ENCODE assay signal across 8 mouse cellular contexts in the genomic region with DNA sequence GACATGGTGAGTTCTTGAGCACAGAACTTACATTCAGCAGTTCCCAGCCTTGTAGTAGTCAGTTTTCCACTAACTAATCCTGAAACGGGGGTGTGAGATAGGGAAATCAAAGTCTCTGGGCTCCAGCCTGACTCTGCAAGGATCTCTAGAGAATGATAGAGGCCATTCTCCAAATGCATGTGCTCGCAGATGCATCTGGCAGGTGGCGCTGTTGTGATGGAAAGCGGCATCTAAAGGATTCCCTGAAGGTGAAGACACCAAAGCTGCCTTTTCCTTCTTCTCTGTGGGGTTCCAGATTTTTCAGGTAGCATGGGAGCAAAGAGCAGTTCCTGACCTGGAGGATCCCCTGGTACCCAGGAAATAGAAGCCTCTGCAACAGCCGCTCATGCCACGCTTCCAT. TPM values are rescaled to one million over a fixed set of nuclear protein-coding genes. Genes with fewer than 3 reads are reported as not detected.
DNase-seq lines count a peak whose midpoint lies in the region; ATAC-seq and TF ChIP-seq lines count a peak whose summit lies in the region.

No protein-coding gene starts in this region.

- no peaks in the 10 kb centered on the region for H3K36me3 ChIP-seq in forebrain, embryonic 12.5 days (replicated peaks)
- H3K36me3 ChIP-seq in hindbrain, postnatal 0 days (ENCODE audit: insufficient read depth, low read length) = no peaks in the 10 kb centered on the region
- no peaks in the 10 kb centered on the region for H3K36me3 ChIP-seq in limb, embryonic 10.5 days

- no peaks in the 10 kb centered on the region for H3K9me3 ChIP-seq in forebrain, embryonic 12.5 days
- no peaks in the 10 kb centered on the region for H3K9me3 ChIP-seq in hindbrain, postnatal 0 days (ENCODE audit: low read length)
- H3K9me3 ChIP-seq in limb, embryonic 10.5 days (replicated peaks) = no peaks in the 10 kb centered on the region

- no peak overlapping the region for H3K4me2 ChIP-seq in forebrain, embryonic 12.5 days
- 0 out of 2 replicates have a peak overlapping the region, but pooled peaks have one; percentile 21 for H3K4me2 ChIP-seq in hindbrain, postnatal 0 days (ENCODE audit: low read depth, low read length)

- no peaks in the 10 kb centered on the region for H3K4me1 ChIP-seq in bone marrow, adult 2 months (ENCODE audit: control insufficient read depth, insufficient read depth, low read length)
- H3K4me1 ChIP-seq in forebrain, embryonic 12.5 days = peaks cover 12% of the 10 kb centered on the region
- no peaks in the 10 kb centered on the region; the same call in 1 of the 2 replicates for H3K4me1 ChIP-seq in hindbrain, postnatal 0 days (ENCODE audit: insufficient read depth, low read length)
- peaks cover 10% of the 10 kb centered on the region for H3K4me1 ChIP-seq in limb, embryonic 10.5 days

- peak; percentile 82 to 84 for DNase-seq in left cerebral cortex, adult 18-20 months (ENCODE audit: low spot score in 2 of 2)
- DNase-seq in left cerebral cortex, adult 11 months (ENCODE audit: low spot score) = no peak
- DNase-seq in hindbrain, postnatal 0 days (ENCODE audit: low spot score) = peak; percentile 81
- DNase-seq in limb, embryonic 10.5 days (ENCODE audit: low spot score) = peak; percentile 66
- peak; percentile 13 to 25 for DNase-seq in natural killer cell, adult 2 months (ENCODE audit: low spot score in 2 of 2)
- peak; percentile 46 for DNase-seq in thymus, postnatal 25 days

- H3K4me3 ChIP-seq in bone marrow, adult 2 months (replicated peaks; ENCODE audit: control insufficient read depth, low read depth, low read length) = no peak overlapping the region
- H3K4me3 ChIP-seq in forebrain, embryonic 12.5 days (replicated peaks) = no peak overlapping the region
- no peak overlapping the region for H3K4me3 ChIP-seq in hindbrain, postnatal 0 days (ENCODE audit: low read length)
- H3K4me3 ChIP-seq in limb, embryonic 10.5 days = no peak overlapping the region

- ATAC-seq in forebrain, embryonic 12.5 days (ENCODE audit: low FRiP score) = 0 out of 2 replicates have a peak, but pooled peaks have one; percentile 30
- ATAC-seq in hindbrain, postnatal 0 days = no peak

- peak; percentile 48 for TF ChIP-seq CTCF in bone marrow, adult 2 months (IDR thresholded peaks at IDR 0.05; ENCODE audit: control insufficient read depth, insufficient read depth, low read length)
- peak; percentile 79 for TF ChIP-seq CTCF in hindbrain, postnatal 0 days (IDR thresholded peaks at IDR 0.05; ENCODE audit: low read depth)

- TF ChIP-seq POLR2A in bone marrow, adult 2 months (IDR thresholded peaks at IDR 0.05; ENCODE audit: borderline replicate concordance, control insufficient read depth, low read depth, low read length) = no peak

- no peak overlapping the region for H3K27ac ChIP-seq in bone marrow, adult 2 months (ENCODE audit: control insufficient read depth, insufficient read depth, low read depth, low read length, poor library complexity)
- no peak overlapping the region for H3K27ac ChIP-seq in forebrain, embryonic 12.5 days
- peak overlapping the region; percentile 15; the same call in 1 of the 2 replicates for H3K27ac ChIP-seq in hindbrain, postnatal 0 days
- H3K27ac ChIP-seq in limb, embryonic 10.5 days = no peak overlapping the region

- H3K27me3 ChIP-seq in forebrain, embryonic 12.5 days = peaks cover 25% of the 10 kb centered on the region
- H3K27me3 ChIP-seq in hindbrain, postnatal 0 days (ENCODE audit: insufficient read depth, low read length) = no peaks in the 10 kb centered on the region
- peaks cover 15% of the 10 kb centered on the region for H3K27me3 ChIP-seq in limb, embryonic 10.5 days (ENCODE audit: low read depth, poor library complexity, severe bottlenecking)

- no peak overlapping the region for H3K9ac ChIP-seq in forebrain, embryonic 12.5 days
- 0 out of 2 replicates have a peak overlapping the region, but pooled peaks have one; percentile 2 for H3K9ac ChIP-seq in hindbrain, postnatal 0 days (replicated peaks; ENCODE audit: low read length)

- WGBS in bone marrow, adult 2 months = 24% methylated on average over 6 of the region's 6 CpGs
- WGBS in forebrain, embryonic 12.5 days = 15% methylated on average over 6 of the region's 6 CpGs
- 10% methylated on average over 6 of the region's 6 CpGs for WGBS in hindbrain, postnatal 0 days
- 19% methylated on average over 6 of the region's 6 CpGs for WGBS in limb, embryonic 10.5 days

RNA-seq across cellular contexts. Expression of a gene that starts 23.0 kb away (rescaled TPM):
- not detected for total RNA-seq in left cerebral cortex, adult 18-20 months (2021)
- not detected in 2 replicates for polyA plus RNA-seq in bone marrow, adult 2 months (2011; ENCODE audit: insufficient read depth, insufficient read length, low replicate concordance, missing spikeins)
- polyA plus RNA-seq in forebrain, embryonic 12.5 days (2016; fragmentation: Nextera tagmentation; extraction: Ambion mirVana) = not detected in 2 replicates
- not detected in 2 replicates for total RNA-seq in hindbrain, postnatal 0 days (2014; rRNA removed)
- not detected in 2 replicates for polyA plus RNA-seq in hindbrain, postnatal 0 days (2015; fragmentation: Nextera tagmentation; extraction: Ambion mirVana)
- not detected in 2 replicates for polyA plus RNA-seq in limb, embryonic 10.5 days (2016; fragmentation: Nextera tagmentation; extraction: Ambion mirVana)

RNA-seq across cellular contexts. Expression of a gene that starts 33.3 kb away (rescaled TPM):
- 10 to 100 TPM; 19.0 to 26.5 TPM for total RNA-seq in left cerebral cortex, adult 18-20 months (2021)
- 2.6 and 3.9 TPM in 2 replicates for polyA plus RNA-seq in bone marrow, adult 2 months (2011; ENCODE audit: insufficient read depth, insufficient read length, low replicate concordance, missing spikeins)
- 4.6 and 6.6 TPM in 2 replicates for polyA plus RNA-seq in forebrain, embryonic 12.5 days (2016; fragmentation: Nextera tagmentation; extraction: Ambion mirVana)
- total RNA-seq in hindbrain, postnatal 0 days (2014; rRNA removed) = 29.5 and 35.7 TPM in 2 replicates
- polyA plus RNA-seq in hindbrain, postnatal 0 days (2015; fragmentation: Nextera tagmentation; extraction: Ambion mirVana) = 11.2 and 13.0 TPM in 2 replicates
- 5.2 and 8.4 TPM in 2 replicates for polyA plus RNA-seq in limb, embryonic 10.5 days (2016; fragmentation: Nextera tagmentation; extraction: Ambion mirVana)

RNA-seq across cellular contexts. Expression of a gene that starts 34.8 kb away (rescaled TPM):
- total RNA-seq in left cerebral cortex, adult 18-20 months (2021) = under 1 TPM; 0.19 to 0.30 TPM
- polyA plus RNA-seq in bone marrow, adult 2 months (2011; ENCODE audit: insufficient read depth, insufficient read length, low replicate concordance, missing spikeins) = 1.5 and 1.7 TPM in 2 replicates
- polyA plus RNA-seq in forebrain, embryonic 12.5 days (2016; fragmentation: Nextera tagmentation; extraction: Ambion mirVana) = 0.13 and 0.20 TPM in 2 replicates
- 0.26 and 0.72 TPM in 2 replicates for total RNA-seq in hindbrain, postnatal 0 days (2014; rRNA removed)
- 0.16 and 0.34 TPM in 2 replicates for polyA plus RNA-seq in hindbrain, postnatal 0 days (2015; fragmentation: Nextera tagmentation; extraction: Ambion mirVana)
- 0.24 and 0.39 TPM in 2 replicates for polyA plus RNA-seq in limb, embryonic 10.5 days (2016; fragmentation: Nextera tagmentation; extraction: Ambion mirVana)

RNA-seq across cellular contexts. Expression of a gene that starts 59.4 kb away (rescaled TPM):
- total RNA-seq in left cerebral cortex, adult 18-20 months (2021) = 1 to 10 TPM; 1.7 to 1.9 TPM
- polyA plus RNA-seq in bone marrow, adult 2 months (2011; ENCODE audit: insufficient read depth, insufficient read length, low replicate concordance, missing spikeins) = not detected in 2 replicates
- polyA plus RNA-seq in forebrain, embryonic 12.5 days (2016; fragmentation: Nextera tagmentation; extraction: Ambion mirVana) = 0.09 and 0.20 TPM in 2 replicates
- total RNA-seq in hindbrain, postnatal 0 days (2014; rRNA removed) = 1.3 and 1.8 TPM in 2 replicates
- 2.0 and 2.1 TPM in 2 replicates for polyA plus RNA-seq in hindbrain, postnatal 0 days (2015; fragmentation: Nextera tagmentation; extraction: Ambion mirVana)
- 0.24 and 0.49 TPM in 2 replicates for polyA plus RNA-seq in limb, embryonic 10.5 days (2016; fragmentation: Nextera tagmentation; extraction: Ambion mirVana)
